8 mouse cellular contexts compared by ENCODE assay signal in genomic region chr12:112876332-112877072, GRCm38 (mm10). TPM values are rescaled to one million over a fixed set of nuclear protein-coding genes. Genes with fewer than 3 reads are reported as not detected.
DNase-seq lines count a peak whose midpoint lies in the region; ATAC-seq and TF ChIP-seq lines count a peak whose summit lies in the region.

No protein-coding gene starts in this region.

- peak overlapping the region; percentile 64 for H3K4me2 ChIP-seq in stomach, postnatal 0 days (replicated peaks; ENCODE audit: low read depth)

- H3K27ac ChIP-seq in forebrain, embryonic 10.5 days = peak overlapping the region; percentile 48; the same call in 1 of the 2 replicates
- H3K27ac ChIP-seq in stomach, postnatal 0 days (replicated peaks) = peak overlapping the region; percentile 63

- no peaks in the 10 kb centered on the region for H3K9me3 ChIP-seq in E14TG2a.4 (ENCODE audit: low read length)
- H3K9me3 ChIP-seq in forebrain, embryonic 10.5 days = no peaks in the 10 kb centered on the region
- H3K9me3 ChIP-seq in stomach, postnatal 0 days (ENCODE audit: control insufficient read depth, low read length) = no peaks in the 10 kb centered on the region

- intact Hi-C loops in heart, postnatal 10 days (cut with DNase I) = loop anchor here (5.0 to 10.0 kb wide), 3 partner anchors 41 to 198 kb away; partner anchors contain the start of gene Tex22
- intact Hi-C loops in left cerebral cortex, postnatal 14 days (cut with DNase I) = no loop called here

- no peak for TF ChIP-seq CTCF in E14TG2a.4 (conservative IDR thresholded peaks at IDR 0.05; ENCODE audit: low read length)
- TF ChIP-seq CTCF in stomach, postnatal 0 days (IDR thresholded peaks at IDR 0.05; ENCODE audit: low read depth) = no peak

- peaks cover 56% of the 10 kb centered on the region for H3K4me1 ChIP-seq in E14TG2a.4 (replicated peaks; ENCODE audit: low read depth, low read length)
- peaks cover 42% of the 10 kb centered on the region for H3K4me1 ChIP-seq in forebrain, embryonic 10.5 days
- H3K4me1 ChIP-seq in stomach, postnatal 0 days (replicated peaks; ENCODE audit: control insufficient read depth, insufficient read depth) = peaks cover 6% of the 10 kb centered on the region

- ATAC-seq in stomach, postnatal 0 days (ENCODE audit: low FRiP score, low TSS enrichment) = peak; percentile 58

- DNase-seq in ZHBTc4 (ENCODE audit: low read depth, low spot score) = peak; percentile 92
- peak; percentile 56 for DNase-seq in forebrain, embryonic 10.5 days (ENCODE audit: extremely low spot score, low spot score)
- peak; percentile 62 to 66 for DNase-seq in heart, postnatal 10 days
- DNase-seq in kidney, postnatal 10 days = peak; percentile 82
- peak; percentile 88 for DNase-seq in lung, postnatal 25 days (ENCODE audit: low spot score)
- DNase-seq in stomach, postnatal 0 days (ENCODE audit: low spot score) = peak; percentile 84
- DNase-seq in left cerebral cortex, postnatal 14 days (ENCODE audit: low spot score in 2 of 2) = no peak

- TF ChIP-seq EP300 in stomach, postnatal 0 days (optimal IDR thresholded peaks at IDR 0.05) = no peak

- 5% methylated on average over 28 of the region's 28 CpGs for WGBS in forebrain, embryonic 10.5 days
- WGBS in stomach, postnatal 0 days = 7% methylated on average over 28 of the region's 28 CpGs

- peaks cover 95% of the 10 kb centered on the region for H3K27me3 ChIP-seq in E14TG2a.4 (ENCODE audit: insufficient read depth, low read length)
- peaks cover 98% of the 10 kb centered on the region for H3K27me3 ChIP-seq in forebrain, embryonic 10.5 days (ENCODE audit: poor library complexity, severe bottlenecking)
- 0 out of 2 replicates have a peak, but pooled peaks cover 2% of the 10 kb centered on the region for H3K27me3 ChIP-seq in stomach, postnatal 0 days (ENCODE audit: control insufficient read depth, insufficient read depth, low read length)

- H3K36me3 ChIP-seq in E14TG2a.4 (ENCODE audit: insufficient read depth, low read length) = no peaks in the 10 kb centered on the region
- H3K36me3 ChIP-seq in forebrain, embryonic 10.5 days (replicated peaks) = no peaks in the 10 kb centered on the region
- H3K36me3 ChIP-seq in stomach, postnatal 0 days (ENCODE audit: control insufficient read depth, insufficient read depth, low read length) = no peaks in the 10 kb centered on the region

- peak overlapping the region; percentile 71 for H3K4me3 ChIP-seq in E14TG2a.4 (replicated peaks; ENCODE audit: low read length)
- peak overlapping the region; percentile 50 for H3K4me3 ChIP-seq in forebrain, embryonic 10.5 days
- H3K4me3 ChIP-seq in stomach, postnatal 0 days (ENCODE audit: low read depth, low read length) = peak overlapping the region; percentile 21; the same call in 1 of the 2 replicates

- no peak overlapping the region for H3K9ac ChIP-seq in stomach, postnatal 0 days (ENCODE audit: low read length)

RNA-seq across cellular contexts. Expression of gene Gpr132, which starts 8.5 kb away (rescaled TPM):
- 0.06 and 0.07 TPM in 2 replicates for polyA plus RNA-seq in forebrain, embryonic 10.5 days (2016; fragmentation: Nextera tagmentation; extraction: Ambion mirVana)
- under 1 TPM; 0.17 to 0.19 TPM for total RNA-seq in heart, postnatal 10 days (2021)
- polyA plus RNA-seq in stomach, postnatal 0 days (2015; fragmentation: Nextera tagmentation; extraction: Ambion mirVana) = 0.10 and 0.11 TPM in 2 replicates
- total RNA-seq in left cerebral cortex, postnatal 14 days (2021) = not detected

RNA-seq across cellular contexts. Expression of gene Cdca4, which starts 47.3 kb away (rescaled TPM):
- polyA plus RNA-seq in forebrain, embryonic 10.5 days (2016; fragmentation: Nextera tagmentation; extraction: Ambion mirVana) = 189 and 199 TPM in 2 replicates
- total RNA-seq in heart, postnatal 10 days (2021) = 10 to 100 TPM; 13.7 to 16.6 TPM
- polyA plus RNA-seq in stomach, postnatal 0 days (2015; fragmentation: Nextera tagmentation; extraction: Ambion mirVana) = 37.5 and 41.6 TPM in 2 replicates
- 1 to 10 TPM; 9.7 to 9.8 TPM for total RNA-seq in left cerebral cortex, postnatal 14 days (2021)

RNA-seq across cellular contexts. Expression of gene Jag2, which starts 53.1 kb away (rescaled TPM):
- 2.3 and 3.8 TPM in 2 replicates for polyA plus RNA-seq in forebrain, embryonic 10.5 days (2016; fragmentation: Nextera tagmentation; extraction: Ambion mirVana)
- 10 to 100 TPM; 36.1 to 38.5 TPM for total RNA-seq in heart, postnatal 10 days (2021)
- 3.2 and 4.5 TPM in 2 replicates for polyA plus RNA-seq in stomach, postnatal 0 days (2015; fragmentation: Nextera tagmentation; extraction: Ambion mirVana)
- total RNA-seq in left cerebral cortex, postnatal 14 days (2021) = 10 to 100 TPM; 60.2 to 61.2 TPM

Comparison
In these comparisons a context has a peak if more than half of its experiments do, and no peak if none do; other contexts are left out.
1. H3K4me3 ChIP-seq: peak in every context shown above with its lines; median percentile 71 in E14TG2a.4; 50 in forebrain, embryonic 10.5 days; 21 in stomach, postnatal 0 days.
2. DNase-seq: peak in ZHBTc4 (single experiment), forebrain, embryonic 10.5 days (single experiment), heart, postnatal 10 days (2 of 2), kidney, postnatal 10 days (single experiment), lung, postnatal 25 days (single experiment) and stomach, postnatal 0 days (single experiment); none in left cerebral cortex, postnatal 14 days (0 of 2).